Mouse (Mus musculus): ENCODE data around the gene Tekt4. TPM values are rescaled to one million over a fixed set of nuclear protein-coding genes. Genes with fewer than 3 reads are reported as not detected.
A peak's percentile ranks its signal among the peaks of the same experiment; 100 is the strongest.

Gene Tekt4
- total and polyA plus RNA-seq, 2 experiments from 2014 or later, result 0.23 TPM; not detected in 1

GRCm38 (mm10) chr17:25409621-25410020, 44.8 kb upstream of the Tekt4 start:
- TF ChIP-seq EP300 (IDR thresholded peaks at IDR 0.05; ENCODE audit: low read depth), result no peak
- TF ChIP-seq CTCF (IDR thresholded peaks at IDR 0.05; ENCODE audit: low read depth), result no peak
- peaks cover 39% of the 10 kb centered on the region for H3K4me1 ChIP-seq (ENCODE audit: control insufficient read depth, insufficient read depth)
- no peak for DNase-seq (ENCODE audit: low spot score)
- H3K4me2 ChIP-seq (ENCODE audit: low read depth, low read length), result no peak overlapping the region
- no peaks in the 10 kb centered on the region for H3K27me3 ChIP-seq (ENCODE audit: control insufficient read depth, insufficient read depth, low read length)
- no peak for ATAC-seq (ENCODE audit: insufficient read depth, low read depth)
- no peak overlapping the region for H3K9ac ChIP-seq (replicated peaks; ENCODE audit: low read depth, low read length)
- no peaks in the 10 kb centered on the region for H3K36me3 ChIP-seq (replicated peaks; ENCODE audit: control insufficient read depth, insufficient read depth, low read length)
- H3K27ac ChIP-seq (ENCODE audit: low read depth), result peak overlapping the region; percentile 26
- H3K4me3 ChIP-seq (ENCODE audit: low read depth, low read length), result no peak overlapping the region
- 80% methylated on average over 7 of the region's 7 CpGs for WGBS
- no peaks in the 10 kb centered on the region for H3K9me3 ChIP-seq (replicated peaks; ENCODE audit: control insufficient read depth, low read length)

GRCm38 (mm10) chr17:25410180-25410579, 44.2 kb upstream of the Tekt4 start:
- 26% methylated on average over 6 of the region's 6 CpGs for WGBS
- Histone ChIP-seq H3K27me3 (ENCODE audit: control insufficient read depth, insufficient read depth, low read length) (no peaks in the 10 kb centered on the region), H3K27ac (ENCODE audit: low read depth) (peak overlapping the region; percentile 26), H3K4me2 (ENCODE audit: low read depth, low read length) (no peak overlapping the region), H3K4me3 (ENCODE audit: low read depth, low read length) (no peak overlapping the region), H3K36me3 (replicated peaks; ENCODE audit: control insufficient read depth, insufficient read depth, low read length) (no peaks in the 10 kb centered on the region), H3K9me3 (replicated peaks; ENCODE audit: control insufficient read depth, low read length) (no peaks in the 10 kb centered on the region), H3K4me1 (ENCODE audit: control insufficient read depth, insufficient read depth) (peaks cover 45% of the 10 kb centered on the region), H3K9ac (replicated peaks; ENCODE audit: low read depth, low read length) (no peak overlapping the region)
- DNase-seq (ENCODE audit: low spot score) (peak; percentile 63), ATAC-seq (ENCODE audit: insufficient read depth, low read depth) (peak; percentile 56)
- TF ChIP-seq CTCF (IDR thresholded peaks at IDR 0.05; ENCODE audit: low read depth), result no peak
- TF ChIP-seq EP300 (IDR thresholded peaks at IDR 0.05; ENCODE audit: low read depth), result no peak

GRCm38 (mm10) chr17:25410786-25411185, 43.6 kb upstream of the Tekt4 start:
- no peaks in the 10 kb centered on the region for H3K27me3 ChIP-seq (ENCODE audit: control insufficient read depth, insufficient read depth, low read length)
- ATAC-seq (ENCODE audit: insufficient read depth, low read depth) (no peak), DNase-seq (ENCODE audit: low spot score) (no peak)
- H3K4me2 ChIP-seq (ENCODE audit: low read depth, low read length), result no peak overlapping the region
- H3K36me3 ChIP-seq (replicated peaks; ENCODE audit: control insufficient read depth, insufficient read depth, low read length), result no peaks in the 10 kb centered on the region
- H3K27ac ChIP-seq (ENCODE audit: low read depth), result peak overlapping the region; percentile 26
- TF ChIP-seq EP300 (IDR thresholded peaks at IDR 0.05; ENCODE audit: low read depth) (no peak), CTCF (IDR thresholded peaks at IDR 0.05; ENCODE audit: low read depth) (no peak)
- no peaks in the 10 kb centered on the region for H3K9me3 ChIP-seq (replicated peaks; ENCODE audit: control insufficient read depth, low read length)
- H3K4me3 ChIP-seq (ENCODE audit: low read depth, low read length), result no peak overlapping the region
- H3K9ac ChIP-seq (replicated peaks; ENCODE audit: low read depth, low read length), result no peak overlapping the region
- WGBS, result 25% methylated on average over 7 of the region's 7 CpGs
- H3K4me1 ChIP-seq (ENCODE audit: control insufficient read depth, insufficient read depth), result peaks cover 45% of the 10 kb centered on the region

- TF ChIP-seq EP300 (IDR thresholded peaks at IDR 0.05; ENCODE audit: low read depth) (no peak), CTCF (IDR thresholded peaks at IDR 0.05; ENCODE audit: low read depth) (no peak)
- Histone ChIP-seq H3K27me3 (ENCODE audit: control insufficient read depth, insufficient read depth, low read length) (no peaks in the 10 kb centered on the region), H3K27ac (ENCODE audit: low read depth) (no peak overlapping the region), H3K36me3 (replicated peaks; ENCODE audit: control insufficient read depth, insufficient read depth, low read length) (no peaks in the 10 kb centered on the region), H3K4me1 (ENCODE audit: control insufficient read depth, insufficient read depth) (peaks cover 45% of the 10 kb centered on the region), H3K4me2 (ENCODE audit: low read depth, low read length) (no peak overlapping the region), H3K4me3 (ENCODE audit: low read depth, low read length) (no peak overlapping the region), H3K9ac (replicated peaks; ENCODE audit: low read depth, low read length) (no peak overlapping the region), H3K9me3 (replicated peaks; ENCODE audit: control insufficient read depth, low read length) (no peaks in the 10 kb centered on the region)
- no peak for DNase-seq (ENCODE audit: low spot score)
- WGBS, result 49% methylated on average over 4 of the region's 4 CpGs
- no peak for ATAC-seq (ENCODE audit: insufficient read depth, low read depth)
These were observed 43.2 kb upstream of the Tekt4 start for GRCm38 (mm10) chr17:25411251-25411650.

- Histone ChIP-seq H3K4me3 (ENCODE audit: low read depth, low read length) (no peak overlapping the region), H3K27ac (ENCODE audit: low read depth) (peak overlapping the region; percentile 69), H3K9me3 (replicated peaks; ENCODE audit: control insufficient read depth, low read length) (no peaks in the 10 kb centered on the region), H3K9ac (replicated peaks; ENCODE audit: low read depth, low read length) (no peak overlapping the region), H3K4me1 (ENCODE audit: control insufficient read depth, insufficient read depth) (peaks cover 42% of the 10 kb centered on the region), H3K4me2 (ENCODE audit: low read depth, low read length) (no peak overlapping the region), H3K36me3 (replicated peaks; ENCODE audit: control insufficient read depth, insufficient read depth, low read length) (no peaks in the 10 kb centered on the region), H3K27me3 (ENCODE audit: control insufficient read depth, insufficient read depth, low read length) (no peaks in the 10 kb centered on the region)
- TF ChIP-seq EP300 (IDR thresholded peaks at IDR 0.05; ENCODE audit: low read depth) (no peak), CTCF (IDR thresholded peaks at IDR 0.05; ENCODE audit: low read depth) (no peak)
- ATAC-seq (ENCODE audit: insufficient read depth, low read depth), result peak; percentile 78
- WGBS, result 24% methylated on average over 4 of the region's 4 CpGs
- peak; percentile 36 for DNase-seq (ENCODE audit: low spot score)
These were observed 40.2 kb upstream of the Tekt4 start for GRCm38 (mm10) chr17:25414209-25414608.

- Histone ChIP-seq H3K27ac (ENCODE audit: low read depth) (peak overlapping the region; percentile 69), H3K4me2 (ENCODE audit: low read depth, low read length) (no peak overlapping the region), H3K27me3 (ENCODE audit: control insufficient read depth, insufficient read depth, low read length) (no peaks in the 10 kb centered on the region), H3K4me3 (ENCODE audit: low read depth, low read length) (no peak overlapping the region), H3K4me1 (ENCODE audit: control insufficient read depth, insufficient read depth) (peaks cover 38% of the 10 kb centered on the region), H3K36me3 (replicated peaks; ENCODE audit: control insufficient read depth, insufficient read depth, low read length) (no peaks in the 10 kb centered on the region), H3K9ac (replicated peaks; ENCODE audit: low read depth, low read length) (no peak overlapping the region), H3K9me3 (replicated peaks; ENCODE audit: control insufficient read depth, low read length) (no peaks in the 10 kb centered on the region)
- ATAC-seq (ENCODE audit: insufficient read depth, low read depth), result no peak
- no peak for DNase-seq (ENCODE audit: low spot score)
- WGBS, result 52% methylated on average over 3 of the region's 3 CpGs
- TF ChIP-seq CTCF (IDR thresholded peaks at IDR 0.05; ENCODE audit: low read depth) (no peak), EP300 (IDR thresholded peaks at IDR 0.05; ENCODE audit: low read depth) (no peak)
These were observed 39.5 kb upstream of the Tekt4 start for GRCm38 (mm10) chr17:25414917-25415316.
